Mouse (Mus musculus) neural tube, embryonic 10.5 days (tissue): Measurements from ENCODE around the gene Gm11555.
"Not testable (repeated sequence)": the region's sequence is repeated elsewhere in the genome, so short reads cannot be mapped to it uniquely, and the experiment has no call there.

Source experiments
- DNase-seq: peaks from one replicate; pipeline ENCODE4 v3.0.0-alpha.2; 2017; ENCODE audit warnings: low spot score; ENCODE audit errors: extremely low spot score

Gene Gm11555

GRCm38 (mm10) chr11:99650136-99650535 lies at the start of gene Gm11555:
Gm11555 (minus strand) TSS chr11:99650236.
- DNase-seq: no peak

GRCm38 (mm10) chr11:99690463-99690862 lies 40.4 kb upstream of the Gm11555 start, which contains the start of gene Gm14190:
Gm14190 (minus strand) TSS chr11:99690740.
- no peak for DNase-seq

- DNase-seq: not testable (repeated sequence)
These were observed 35.2 kb upstream of the Gm11555 start for GRCm38 (mm10) chr11:99685235-99685634.

GRCm38 (mm10) chr11:99683481-99683880 lies 33.4 kb upstream of the Gm11555 start:
- no peak for DNase-seq

GRCm38 (mm10) chr11:99665860-99666259 lies 15.8 kb upstream of the Gm11555 start, which contains the start of gene Krtap4-6:
Krtap4-6 (minus strand) TSS chr11:99665960.
- no peak for DNase-seq

GRCm38 (mm10) chr11:99662802-99663201 lies 12.8 kb upstream of the Gm11555 start:
- DNase-seq: no peak

GRCm38 (mm10) chr11:99659256-99659655 lies 9.2 kb upstream of the Gm11555 start:
- DNase-seq: no peak

GRCm38 (mm10) chr11:99658467-99659010 lies 8.5 kb upstream of the Gm11555 start, which contains the start of gene Gm11563:
Gm11563 (minus strand) TSS chr11:99658960.
- not testable (repeated sequence) for DNase-seq

GRCm38 (mm10) chr11:99657051-99657450 lies 7.0 kb upstream of the Gm11555 start:
- no peak for DNase-seq

- DNase-seq: no peak
These were observed 3.6 kb downstream of the Gm11555 start for GRCm38 (mm10) chr11:99646444-99646843.

- DNase-seq: no peak
These were observed 5.7 kb downstream of the Gm11555 start for GRCm38 (mm10) chr11:99644351-99644750.

- DNase-seq: not testable (repeated sequence)
These were observed 6.3 kb downstream of the Gm11555 start, which contains the start of gene Krtap4-7 for GRCm38 (mm10) chr11:99643635-99644139. Krtap4-7 (minus strand) TSS chr11:99644089.

- DNase-seq: no peak
These were observed 9.1 kb downstream of the Gm11555 start for GRCm38 (mm10) chr11:99640926-99641325.

- DNase-seq: no peak
These were observed 12.9 kb downstream of the Gm11555 start for GRCm38 (mm10) chr11:99637086-99637485.

GRCm38 (mm10) chr11:99634653-99635134 lies 15.3 kb downstream of the Gm11555 start, which contains the start of gene Krtap4-2:
Krtap4-2 (minus strand) TSS chr11:99635084.
- no peak for DNase-seq

GRCm38 (mm10) chr11:99633293-99633692 lies 16.7 kb downstream of the Gm11555 start:
- DNase-seq: no peak

GRCm38 (mm10) chr11:99630890-99631289 lies 19.1 kb downstream of the Gm11555 start:
- no peak for DNase-seq

GRCm38 (mm10) chr11:99628138-99628537 lies 21.9 kb downstream of the Gm11555 start, which contains the start of gene Krtap4-1:
Krtap4-1 (minus strand) TSS chr11:99628238.
- DNase-seq: no peak

GRCm38 (mm10) chr11:99620335-99620734 lies 29.7 kb downstream of the Gm11555 start, which contains the start of gene Gm11562:
Gm11562 (minus strand) TSS chr11:99620435.
- no peak for DNase-seq

- no peak for DNase-seq
These were observed 35.2 kb downstream of the Gm11555 start, which contains the start of gene Krtap2-4 for GRCm38 (mm10) chr11:99614796-99615363. Krtap2-4 (minus strand) TSS chr11:99614846.

GRCm38 (mm10) chr11:99610089-99610488 lies 39.9 kb downstream of the Gm11555 start, which contains the start of gene Gm11937:
Gm11937 (minus strand) TSS chr11:99610189.
- not testable (repeated sequence) for DNase-seq

- DNase-seq: no peak
These were observed 40.9 kb downstream of the Gm11555 start for GRCm38 (mm10) chr11:99609126-99609525.
